Mouse (Mus musculus) c-Kit-positive CD71-positive TER-119-positive erythroid progenitor cells, embryonic 14.5 days (primary cell): ENCODE data around the gene Arl15.

Source experiments
- DNase-seq: peaks from one replicate; pipeline ENCODE4 v3.0.0-alpha.2; 2013; ENCODE audit warnings: low spot score

The Arl15 gene

GRCm38 (mm10) chr13:114060258-114060657, 266.0 kb downstream of the Arl15 start:
- DNase-seq, result no peak

DNA sequence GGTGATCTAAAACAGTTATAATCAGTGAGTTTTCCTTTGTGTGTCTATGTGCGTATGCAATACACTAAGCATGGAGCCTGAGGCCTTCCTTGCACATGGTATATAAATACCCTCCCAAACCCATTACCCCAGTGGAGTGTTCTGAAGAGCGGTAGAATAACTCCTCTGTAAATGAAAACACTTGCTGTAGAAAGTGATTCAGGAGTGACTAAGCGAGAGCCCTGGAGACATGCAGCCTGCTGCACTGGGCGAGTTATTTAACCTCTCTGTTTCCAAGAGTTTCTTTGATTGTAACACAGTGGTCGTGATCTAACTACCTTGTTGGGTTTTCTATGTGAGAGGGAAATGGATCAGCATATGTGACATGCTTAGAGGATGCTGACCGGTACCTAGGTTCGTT, 266.9 kb downstream of the Arl15 start:
- no peak for DNase-seq

DNA sequence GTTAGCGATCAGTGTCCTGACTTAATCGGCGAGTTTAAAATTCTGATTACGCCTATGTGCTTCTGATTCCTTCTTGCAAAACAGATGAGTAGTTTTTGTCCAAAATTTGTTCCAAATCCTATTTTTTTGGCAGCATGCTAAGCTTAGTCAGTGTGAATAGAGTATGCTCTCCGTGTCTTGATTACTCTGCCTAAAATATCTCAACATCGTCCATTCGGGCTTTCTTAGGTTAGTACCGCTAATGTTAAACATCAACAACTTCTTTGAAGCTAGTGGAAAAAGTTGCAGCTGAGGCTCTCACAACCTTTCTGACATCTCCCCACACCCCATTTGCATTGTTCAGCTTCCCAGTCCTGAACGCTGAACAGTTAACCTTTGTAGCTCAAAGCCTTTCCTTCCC, 269.8 kb downstream of the Arl15 start:
- no peak for DNase-seq

DNA sequence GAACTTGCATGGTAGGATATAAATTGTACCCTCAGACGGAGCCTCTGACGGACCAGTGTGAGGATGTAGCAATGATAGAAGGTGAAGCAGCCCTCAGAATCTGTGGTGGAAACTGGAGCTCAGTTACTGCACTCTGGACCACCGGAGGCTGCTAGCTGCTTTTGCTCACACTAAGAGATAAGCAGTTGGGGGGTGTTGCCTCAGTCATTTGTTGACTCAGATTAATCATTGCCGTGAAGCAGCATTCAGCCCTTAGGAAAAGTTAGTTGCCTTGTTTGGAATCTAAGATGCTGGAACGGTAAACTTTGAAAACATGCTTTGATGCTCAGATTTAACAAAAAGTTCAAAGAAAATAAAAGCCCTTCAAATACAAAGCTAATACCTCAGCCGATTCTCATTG, 270.7 kb downstream of the Arl15 start:
- no peak for DNase-seq

DNA sequence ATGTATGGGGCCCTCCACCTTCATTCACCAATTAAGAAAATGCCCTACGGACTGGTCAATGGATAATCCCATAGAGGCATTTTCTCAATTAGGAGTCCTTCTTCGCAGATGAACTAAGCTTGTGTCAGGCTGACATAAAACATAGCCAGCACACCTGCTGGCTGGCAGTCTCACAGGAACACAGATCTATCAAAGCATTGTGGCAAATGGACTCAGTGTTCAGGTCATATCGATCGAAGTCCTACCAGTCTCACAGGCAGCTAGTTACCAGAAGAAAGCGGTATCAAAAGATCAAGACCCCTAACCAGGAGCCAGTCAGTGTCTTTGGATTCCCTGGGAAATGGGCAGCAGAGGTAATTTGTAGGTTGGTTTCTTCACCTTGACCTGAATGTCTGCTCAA, 274.1 kb downstream of the Arl15 start:
- DNase-seq, result no peak

- DNase-seq, result no peak
These were observed 277.1 kb downstream of the Arl15 start for GRCm38 (mm10) chr13:114071439-114071838.

DNA sequence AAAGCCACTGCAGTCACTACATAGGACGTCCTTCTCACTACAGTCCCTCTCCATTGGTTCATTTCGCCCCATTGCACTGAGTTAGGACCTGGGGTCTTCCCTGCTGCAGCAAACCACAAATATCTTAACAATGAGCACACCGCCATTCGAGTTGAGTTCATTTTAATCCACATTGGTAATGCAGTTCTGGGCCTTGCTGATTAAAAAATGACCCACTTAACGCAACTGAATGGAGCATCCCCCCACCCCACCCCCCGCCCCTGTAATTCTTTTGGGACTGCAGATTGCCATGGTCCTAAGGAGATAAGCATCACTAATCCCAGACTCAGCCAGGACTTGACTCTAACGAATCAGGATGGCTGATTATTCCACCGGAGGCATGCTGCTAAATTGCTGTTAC, 280.2 kb downstream of the Arl15 start:
- no peak for DNase-seq

- peak; percentile 29 for DNase-seq
These were observed 281.5 kb downstream of the Arl15 start for GRCm38 (mm10) chr13:114075724-114076384.

- DNase-seq, result no peak
These were observed 282.9 kb downstream of the Arl15 start for GRCm38 (mm10) chr13:114077181-114077580.

DNA sequence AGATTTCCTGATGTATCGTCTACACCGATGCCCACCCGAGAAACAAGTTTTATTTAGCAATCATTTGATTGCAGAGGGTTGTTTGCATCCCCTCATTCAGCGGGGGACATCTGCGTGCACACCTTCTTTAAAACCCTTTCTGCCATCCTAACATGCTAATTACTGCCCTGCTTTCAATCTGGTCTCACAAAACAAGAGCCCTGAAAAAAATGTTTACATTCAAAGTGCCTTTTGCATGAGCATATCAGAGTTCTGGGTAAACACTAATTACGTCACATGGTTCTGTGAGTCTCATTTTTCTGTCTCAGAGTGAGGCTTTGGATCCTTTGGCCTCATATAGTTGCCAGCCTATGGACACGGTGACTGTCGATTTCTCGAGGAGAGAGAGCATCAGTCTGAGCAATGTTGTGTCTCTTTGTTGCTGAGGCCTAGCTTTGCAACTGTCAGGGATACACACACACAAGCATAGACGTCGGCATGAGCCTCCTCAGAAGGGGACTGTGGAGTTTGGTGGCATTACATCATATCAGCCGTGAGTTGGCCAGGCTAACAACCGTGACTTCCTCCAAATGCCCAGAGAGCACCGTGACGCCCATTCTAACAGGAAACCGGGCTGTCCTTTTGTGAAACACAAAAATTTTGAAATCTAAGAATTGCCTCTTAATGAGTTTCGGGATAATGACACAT, 283.4 kb downstream of the Arl15 start:
- no peak for DNase-seq

DNA sequence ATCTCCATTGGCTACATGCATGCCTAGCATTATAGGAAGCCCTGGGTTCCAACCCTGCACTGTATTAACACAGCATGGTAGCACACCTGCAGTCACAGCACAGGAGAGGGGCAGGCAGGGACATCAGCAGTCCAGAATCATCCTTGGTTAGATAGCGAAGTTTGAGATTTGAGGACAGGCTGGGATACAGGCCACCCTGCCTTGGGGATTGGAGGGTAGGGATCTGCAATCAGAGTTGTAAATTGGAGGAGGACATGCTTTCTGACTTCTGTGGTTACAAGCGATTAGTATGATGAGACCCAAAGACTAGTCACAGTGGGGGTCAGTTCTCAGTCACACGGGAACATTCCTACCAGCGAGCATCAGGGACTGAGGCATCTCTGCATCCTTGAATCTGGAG, 284.5 kb downstream of the Arl15 start:
- DNase-seq, result no peak

DNA sequence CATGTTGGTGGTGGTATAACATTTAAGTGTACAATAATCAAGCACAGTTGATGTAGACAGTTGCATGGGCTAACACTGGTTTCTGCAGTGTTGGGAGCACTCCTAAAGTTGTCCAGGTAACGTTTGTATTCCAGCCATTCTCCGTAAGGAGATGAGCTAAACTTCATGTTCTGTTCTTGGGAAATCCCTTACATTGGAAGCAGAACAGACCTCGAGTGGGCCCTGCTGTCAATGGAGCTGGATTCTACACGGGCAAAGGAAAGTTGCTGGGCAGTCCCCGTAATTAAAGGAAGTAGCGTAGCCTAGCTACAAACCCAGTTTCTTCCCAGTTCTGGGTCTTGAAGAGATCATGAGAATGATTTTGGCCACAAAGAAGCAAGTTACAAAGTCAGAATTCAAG, 285.4 kb downstream of the Arl15 start:
- no peak for DNase-seq

GRCm38 (mm10) chr13:114080491-114080890, 286.2 kb downstream of the Arl15 start:
- DNase-seq, result no peak

DNA sequence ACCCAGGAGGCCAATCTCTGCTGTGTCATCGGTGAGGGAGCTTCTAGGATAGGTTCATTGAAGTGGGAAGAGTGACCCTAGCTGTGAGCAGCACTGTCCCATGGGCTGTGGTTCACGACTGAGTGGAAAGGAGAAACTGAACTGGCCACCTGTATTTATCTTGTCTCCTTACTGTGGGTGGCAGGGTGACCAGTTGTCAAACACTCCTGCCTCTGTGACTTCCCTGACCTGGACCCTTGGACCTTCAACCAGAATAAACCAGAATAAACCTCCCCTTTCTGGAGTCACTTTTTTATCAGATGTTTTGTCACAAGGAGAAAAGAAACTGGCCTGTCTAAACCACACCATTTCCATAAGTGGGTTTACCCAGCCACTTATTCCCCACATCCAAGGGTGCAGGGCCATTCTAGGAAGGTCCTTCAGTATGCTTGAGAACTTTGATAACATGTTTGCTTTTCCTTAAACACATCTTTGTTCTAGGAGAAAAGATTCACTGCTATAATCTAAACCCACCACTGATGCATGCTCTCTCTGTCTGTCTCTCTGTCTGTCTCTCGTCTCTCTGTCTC, 289.3 kb downstream of the Arl15 start:
- no peak for DNase-seq

- no peak for DNase-seq
These were observed 291.1 kb downstream of the Arl15 start for GRCm38 (mm10) chr13:114085442-114085841.

DNA sequence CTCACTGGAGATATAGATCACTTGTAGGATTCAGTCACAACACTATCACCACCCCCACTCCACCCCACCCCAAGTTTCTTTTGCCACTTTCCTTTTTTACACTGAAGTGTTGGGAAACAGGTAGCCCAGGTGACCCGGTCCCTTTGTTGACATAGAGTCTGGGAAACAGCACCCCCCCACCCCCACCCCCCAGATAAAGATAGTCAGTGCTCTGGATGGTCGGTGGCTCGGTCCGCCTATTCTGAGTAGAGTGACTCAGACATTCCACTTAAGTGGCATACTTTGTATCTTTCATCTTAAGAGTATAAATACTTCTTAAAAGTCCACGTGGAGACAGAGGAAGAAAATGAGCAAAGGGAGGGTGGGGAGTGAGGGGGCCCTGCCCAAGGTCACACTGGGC, 292.0 kb downstream of the Arl15 start:
- no peak for DNase-seq

DNA sequence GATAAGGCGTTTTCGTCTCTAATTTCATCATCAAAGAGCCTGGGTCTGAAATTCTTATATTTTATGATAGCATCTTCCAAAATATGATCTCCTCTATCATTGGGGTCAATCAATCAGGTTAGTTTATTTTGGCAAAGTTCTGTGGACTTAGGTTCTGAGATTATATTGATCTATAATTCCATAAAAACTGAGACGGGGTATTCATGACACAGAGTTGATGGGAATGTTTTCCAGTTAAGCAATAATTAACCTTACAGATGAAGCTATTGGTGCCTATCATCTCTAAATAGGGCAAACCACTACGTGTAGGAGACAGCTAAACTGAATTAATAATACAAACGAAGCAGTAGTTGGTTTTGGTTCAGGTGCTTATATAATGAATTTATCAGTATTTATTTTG, 292.5 kb downstream of the Arl15 start:
- no peak for DNase-seq

DNA sequence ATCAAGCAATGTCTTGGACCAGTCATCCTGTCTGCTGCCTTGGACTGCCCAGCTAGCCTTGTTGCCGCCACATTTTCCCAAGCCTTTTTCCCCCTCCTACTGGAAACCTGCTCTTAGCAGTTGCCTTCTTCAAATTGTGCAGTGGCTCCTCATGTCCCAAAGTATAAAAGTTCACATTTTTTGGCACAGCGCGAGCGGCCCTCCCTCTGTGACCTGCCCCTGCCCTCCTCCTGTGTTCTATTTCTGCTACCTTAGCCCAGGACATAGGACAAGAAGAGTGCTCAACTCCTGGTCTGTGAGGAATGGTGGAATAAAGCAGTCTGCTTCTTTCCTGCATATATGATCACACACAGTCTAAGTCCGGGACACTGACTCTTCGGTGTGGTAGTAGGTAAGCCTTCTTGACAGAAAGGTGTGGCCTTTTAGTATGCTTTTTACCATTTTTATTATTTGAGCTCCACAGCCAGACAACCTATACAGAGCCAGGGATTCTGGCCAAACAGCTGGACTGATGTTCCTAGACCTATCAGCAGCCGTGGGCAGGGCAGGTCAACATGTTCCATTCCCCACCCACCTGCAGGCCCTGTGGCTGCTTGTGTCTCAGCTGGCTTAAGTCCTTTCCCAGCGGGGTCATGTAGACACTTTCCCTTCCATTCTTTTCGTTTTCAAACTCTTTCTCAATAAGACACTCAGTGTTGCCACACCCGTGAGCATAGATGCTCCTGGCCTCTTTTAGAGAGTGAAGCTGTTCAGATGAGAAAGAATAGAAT, 293.6 kb downstream of the Arl15 start:
- DNase-seq, result no peak

- no peak for DNase-seq
These were observed 296.5 kb downstream of the Arl15 start for GRCm38 (mm10) chr13:114090786-114091185.

GRCm38 (mm10) chr13:114091231-114091630, 296.9 kb downstream of the Arl15 start:
- DNase-seq, result no peak

DNA sequence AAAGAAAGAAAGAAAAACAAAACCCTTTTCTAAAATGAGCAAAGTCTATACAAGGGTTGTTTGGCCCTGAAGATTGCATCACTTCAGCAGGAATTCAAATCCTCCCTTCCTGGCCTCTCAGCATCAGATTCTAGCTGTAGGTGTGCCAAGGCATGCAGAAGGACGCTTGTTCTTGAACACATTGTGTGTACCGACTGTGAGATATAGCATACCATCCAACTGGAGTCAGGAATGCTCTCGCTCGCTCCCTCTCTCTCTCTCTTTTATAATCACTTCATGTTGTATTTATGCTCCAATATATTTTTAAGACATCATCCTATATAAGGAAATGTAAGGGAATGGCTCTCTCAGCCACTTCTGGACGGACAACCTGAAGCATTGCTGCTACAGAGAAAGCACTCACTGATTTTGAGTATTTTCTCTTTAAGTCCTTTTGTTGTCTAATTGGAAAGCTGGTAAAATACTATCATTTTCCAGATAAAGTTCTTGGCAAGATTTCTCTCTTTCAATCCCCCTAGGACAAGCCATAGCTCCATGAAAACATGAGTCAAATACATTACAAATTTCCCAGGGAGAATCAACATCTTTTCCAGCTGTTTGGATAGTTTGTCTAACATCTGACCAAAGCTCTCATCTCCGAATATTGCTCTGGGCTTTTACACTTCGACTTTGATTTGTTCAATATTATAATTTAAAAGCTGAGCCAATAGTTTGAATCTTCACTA, 300.0 kb downstream of the Arl15 start:
- DNase-seq, result no peak

GRCm38 (mm10) chr13:114095440-114095839, 301.1 kb downstream of the Arl15 start:
- DNase-seq, result no peak
